Mouse (Mus musculus) C2C12 (cell line): ENCODE results near the gene Fgr. TPM values are rescaled to one million over a fixed set of nuclear protein-coding genes. Genes with fewer than 3 reads are reported as not detected.
"Not testable (repeated sequence)": the region's sequence is repeated elsewhere in the genome, so short reads cannot be mapped to it uniquely, and the experiment has no call there.

ENCODE experiments used
- H3K27me3 ChIP-seq: one replicate; pipeline ENCODE4 v1.6.1; 2011; ENCODE audit not compliant: control insufficient read depth, insufficient read depth, insufficient read length
- H3K36me3 ChIP-seq: one replicate; pipeline ENCODE4 v1.6.1; 2011; ENCODE audit not compliant: control insufficient read depth, insufficient read depth
- H3K4me3 ChIP-seq: one replicate; pipeline ENCODE4 v1.5.1; 2011; ENCODE audit warnings: mild to moderate bottlenecking, control low read depth; ENCODE audit not compliant: poor library complexity, insufficient read depth, severe bottlenecking
- H3K79me2 ChIP-seq: one replicate; pipeline ENCODE4 v1.6.1; 2011; ENCODE audit not compliant: control insufficient read depth, insufficient read depth
- H3K79me3 ChIP-seq: one replicate; pipeline ENCODE4 v1.6.1; 2011; ENCODE audit warnings: low read depth, control low read depth
- H3ac ChIP-seq: one replicate; pipeline ENCODE3; 2011; ENCODE audit warnings: low read depth; ENCODE audit not compliant: control insufficient read depth, insufficient read length
- CEBPB ChIP-seq: IDR thresholded peaks from one replicate; pipeline ENCODE4 v1.6.1; 2011; ENCODE audit warnings: low read depth, mild to moderate bottlenecking, control low read depth, moderate library complexity
- CTCF ChIP-seq: IDR thresholded peaks from one replicate; pipeline ENCODE4 v1.5.1; 2011; ENCODE audit not compliant: control insufficient read depth, insufficient read depth, insufficient read length
- FOSL1 ChIP-seq: IDR thresholded peaks from one replicate; pipeline ENCODE4 v1.8.0; 2011; ENCODE audit warnings: mild to moderate bottlenecking, low read length; ENCODE audit not compliant: poor library complexity, insufficient read depth, severe bottlenecking
- MAX ChIP-seq: IDR thresholded peaks from one replicate; pipeline ENCODE4 v1.6.1; 2011; ENCODE audit warnings: mild to moderate bottlenecking, control low read depth
- MYOD1 ChIP-seq: IDR thresholded peaks from one replicate; pipeline ENCODE4 v1.6.1; 2011; ENCODE audit warnings: low read depth; ENCODE audit not compliant: control insufficient read depth, insufficient read length
- MYOG ChIP-seq: IDR thresholded peaks from one replicate; pipeline ENCODE4 v1.6.1; 2011; ENCODE audit not compliant: control insufficient read depth, insufficient read length; ENCODE audit errors: extremely low read depth
- USF1 ChIP-seq: IDR thresholded peaks from one replicate; pipeline ENCODE4 v1.6.1; 2011; ENCODE audit warnings: low read depth, mild to moderate bottlenecking, control low read depth, moderate library complexity
- long read RNA-seq, 2 experiments: library from polyadenylated mRNA; unstranded; transcript quantifications; one replicate each; pipeline ENCODE4 v2.0.0; 2019 to 2020
- polyA plus RNA-seq: library from polyadenylated mRNA; unstranded; fragments of >200 nt; fragmentation: generic; extraction: Trizol; gene quantifications from one replicate; pipeline ENCODE4 v1.2.1, GENCODE M21; 2012; ENCODE audit warnings: missing spikeins

Fgr gene
- 0.01 TPM for polyA plus RNA-seq
- long read RNA-seq, experiment 1: 0 reads
- long read RNA-seq, experiment 2: 0 reads

- TF ChIP-seq FOSL1: no peak
- TF ChIP-seq USF1: no peak
- no peak for TF ChIP-seq MYOD1
- no peak for TF ChIP-seq CTCF
- no peak for TF ChIP-seq MYOG
- Histone ChIP-seq H3K4me3 (no peak within 1 kb of the TSS), H3ac (no peak within 1 kb of the TSS), H3K79me2 (no peaks in the 10 kb centered on the region), H3K79me3 (no peaks in the 10 kb centered on the region), H3K27me3 (peaks cover 51% of the 10 kb centered on the region), H3K36me3 (no peaks in the 10 kb centered on the region)
Measured at GRCm38 (mm10) chr4:132973814-132974398, at the start of gene Fgr. Fgr (plus strand) TSS chr4:132974095.

DNA sequence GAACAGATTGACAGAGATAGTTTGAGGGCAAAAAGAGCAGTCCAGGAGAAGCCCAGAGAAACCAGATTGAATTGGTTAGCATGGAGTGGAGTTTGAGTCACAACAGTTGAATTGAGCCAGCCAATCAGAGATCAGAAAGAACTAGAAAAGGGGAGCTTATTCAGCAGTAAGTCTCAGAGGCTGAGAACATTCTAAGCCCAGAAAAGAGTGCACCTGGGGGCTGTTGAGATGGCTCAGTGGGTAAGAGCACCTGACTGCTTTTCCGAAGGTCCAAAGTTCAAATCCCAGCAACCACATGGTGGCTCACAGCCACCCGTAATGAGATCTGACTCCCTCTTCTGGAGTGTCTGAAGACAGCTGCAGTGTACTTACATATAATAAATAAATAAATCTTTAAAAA lies 47.4 kb upstream of the Fgr start:
- H3K79me2 ChIP-seq, H3K79me3 ChIP-seq, H3K4me3 ChIP-seq, H3ac ChIP-seq, H3K36me3 ChIP-seq, H3K27me3 ChIP-seq: not testable (repeated sequence)

DNA sequence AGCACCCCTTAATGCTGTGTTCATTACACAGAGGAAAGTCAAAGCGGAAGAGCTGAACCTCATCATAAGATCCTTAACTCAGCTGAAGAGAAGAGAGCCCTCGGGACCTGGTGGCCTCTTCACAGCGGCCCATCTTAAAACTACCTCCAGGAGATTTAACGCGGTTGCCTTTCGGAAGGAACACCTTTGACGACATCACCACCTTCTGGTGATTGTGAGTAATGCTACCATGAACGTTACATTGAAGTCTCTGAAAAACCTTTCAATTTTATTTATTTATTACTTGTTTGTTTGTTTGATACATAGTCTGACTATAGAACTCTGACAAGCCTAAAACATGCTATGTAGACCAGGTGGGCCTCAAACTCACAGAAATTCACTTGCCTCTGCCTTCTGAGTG lies 43.1 kb upstream of the Fgr start:
- Histone ChIP-seq H3K27me3 (peaks cover 12% of the 10 kb centered on the region), H3K79me2 (no peaks in the 10 kb centered on the region), H3K79me3 (no peaks in the 10 kb centered on the region), H3ac (no peak overlapping the region), H3K36me3 (no peaks in the 10 kb centered on the region), H3K4me3 (no peak overlapping the region)
- TF ChIP-seq USF1 (no peak), CTCF (no peak), CEBPB (no peak), MYOG (no peak), MAX (no peak), MYOD1 (no peak), FOSL1 (no peak)

DNA sequence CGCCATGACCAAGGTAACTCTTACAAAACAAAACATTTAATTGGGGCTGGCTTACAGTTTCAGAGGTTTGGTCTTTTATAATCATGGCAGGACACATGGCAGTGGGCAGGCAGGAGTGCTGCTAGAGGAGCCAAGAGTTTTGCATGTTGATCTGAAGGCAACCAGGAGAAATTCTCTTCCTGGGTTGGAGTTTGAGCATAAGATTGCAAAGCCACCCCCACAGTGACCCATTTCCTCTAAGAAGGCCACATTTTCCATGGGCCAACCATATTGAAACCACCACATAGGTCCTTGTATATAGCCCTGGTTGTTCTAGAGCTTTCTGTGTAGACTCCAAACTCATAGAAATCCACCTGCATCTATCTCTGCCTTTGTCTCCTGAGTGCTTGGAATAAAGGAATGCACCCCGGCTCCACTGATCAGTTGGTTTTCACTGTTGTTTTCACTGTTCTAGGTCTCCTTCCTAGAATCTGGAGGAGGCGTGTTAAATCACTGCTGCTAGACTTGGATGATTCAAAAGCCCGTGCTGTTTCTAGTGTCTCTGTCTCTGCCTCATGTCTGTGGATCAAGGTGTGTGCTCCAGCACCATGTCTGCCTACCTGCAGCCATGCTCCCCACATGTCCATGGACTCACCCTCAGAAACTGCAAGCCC lies 41.0 kb upstream of the Fgr start:
- Histone ChIP-seq H3K79me2 (no peaks in the 10 kb centered on the region), H3K27me3 (peaks cover 12% of the 10 kb centered on the region), H3K36me3 (no peaks in the 10 kb centered on the region), H3ac (no peak overlapping the region), H3K4me3 (no peak overlapping the region), H3K79me3 (no peaks in the 10 kb centered on the region)
- TF ChIP-seq FOSL1 (no peak), MYOD1 (no peak), MYOG (no peak), CEBPB (no peak), USF1 (no peak)

GRCm38 (mm10) chr4:132934639-132935038 lies 39.3 kb upstream of the Fgr start:
- Histone ChIP-seq H3K79me2 (no peaks in the 10 kb centered on the region), H3K79me3 (no peaks in the 10 kb centered on the region), H3K4me3 (no peak overlapping the region), H3K27me3 (peaks cover 3% of the 10 kb centered on the region), H3ac (no peak overlapping the region), H3K36me3 (no peaks in the 10 kb centered on the region)
- TF ChIP-seq MYOG (no peak), FOSL1 (no peak), MYOD1 (no peak), CTCF (no peak), USF1 (no peak), MAX (no peak), CEBPB (no peak)

GRCm38 (mm10) chr4:132938181-132938941 lies 35.5 kb upstream of the Fgr start:
- TF ChIP-seq USF1 (no peak), CTCF (no peak), FOSL1 (no peak), CEBPB (no peak), MAX (no peak)
- no peak overlapping the region for H3ac ChIP-seq
- no peak overlapping the region for H3K4me3 ChIP-seq
- no peaks in the 10 kb centered on the region for H3K79me3 ChIP-seq
- H3K36me3 ChIP-seq: no peaks in the 10 kb centered on the region
- H3K27me3 ChIP-seq: peaks cover 3% of the 10 kb centered on the region
- no peaks in the 10 kb centered on the region for H3K79me2 ChIP-seq
